Mouse (Mus musculus): ENCODE results near the gene Sox1. TPM values are rescaled to one million over a fixed set of nuclear protein-coding genes. Genes with fewer than 3 reads are reported as not detected.

Sox1 gene
- total RNA-seq, 4 experiments from 2014 or later: not detected

GRCm38 (mm10) chr8:12420537-12420936 is 25.4 kb downstream of the Sox1 start:
- DNase-seq (ENCODE audit: low spot score): no peak

DNA sequence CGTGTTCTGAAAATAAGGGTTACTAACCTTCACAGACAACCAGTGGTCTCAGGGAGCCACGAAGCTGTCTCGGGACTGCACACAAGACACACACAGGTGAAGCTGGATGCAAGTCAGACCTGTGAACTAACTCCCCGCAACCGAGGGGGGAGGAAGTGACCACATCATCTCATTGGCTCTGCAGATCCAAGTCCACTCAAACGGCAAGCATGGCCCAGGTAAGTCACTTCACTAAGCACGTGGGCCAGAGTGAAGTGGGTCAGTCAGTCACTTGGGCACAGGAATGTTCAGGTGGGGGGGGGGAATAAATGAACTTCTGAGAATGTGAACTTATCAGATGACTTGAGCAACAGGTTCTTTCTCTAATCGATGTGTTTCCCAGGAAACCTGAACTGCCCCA is 30.8 kb downstream of the Sox1 start:
- DNase-seq (ENCODE audit: low spot score): no peak

DNA sequence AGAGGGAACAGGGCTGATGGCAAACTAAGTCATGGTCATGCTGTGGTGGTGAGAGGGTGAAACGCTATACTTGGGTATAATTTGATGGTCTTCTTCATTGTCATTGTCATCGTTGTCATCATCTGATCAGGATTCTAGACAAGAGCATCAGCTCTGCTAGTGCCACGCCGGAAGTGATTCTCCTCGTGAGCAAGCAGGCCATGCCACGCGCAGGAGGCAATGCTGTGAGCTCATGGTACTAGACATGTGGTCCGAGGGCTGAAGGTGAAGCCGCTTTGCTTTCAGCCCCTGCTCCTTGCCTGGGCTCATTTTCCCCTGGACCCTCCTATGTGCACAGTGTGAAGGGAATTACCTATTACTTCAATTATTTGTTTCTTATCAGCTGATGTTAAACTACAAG is 32.3 kb downstream of the Sox1 start:
- DNase-seq (ENCODE audit: low spot score): no peak

DNA sequence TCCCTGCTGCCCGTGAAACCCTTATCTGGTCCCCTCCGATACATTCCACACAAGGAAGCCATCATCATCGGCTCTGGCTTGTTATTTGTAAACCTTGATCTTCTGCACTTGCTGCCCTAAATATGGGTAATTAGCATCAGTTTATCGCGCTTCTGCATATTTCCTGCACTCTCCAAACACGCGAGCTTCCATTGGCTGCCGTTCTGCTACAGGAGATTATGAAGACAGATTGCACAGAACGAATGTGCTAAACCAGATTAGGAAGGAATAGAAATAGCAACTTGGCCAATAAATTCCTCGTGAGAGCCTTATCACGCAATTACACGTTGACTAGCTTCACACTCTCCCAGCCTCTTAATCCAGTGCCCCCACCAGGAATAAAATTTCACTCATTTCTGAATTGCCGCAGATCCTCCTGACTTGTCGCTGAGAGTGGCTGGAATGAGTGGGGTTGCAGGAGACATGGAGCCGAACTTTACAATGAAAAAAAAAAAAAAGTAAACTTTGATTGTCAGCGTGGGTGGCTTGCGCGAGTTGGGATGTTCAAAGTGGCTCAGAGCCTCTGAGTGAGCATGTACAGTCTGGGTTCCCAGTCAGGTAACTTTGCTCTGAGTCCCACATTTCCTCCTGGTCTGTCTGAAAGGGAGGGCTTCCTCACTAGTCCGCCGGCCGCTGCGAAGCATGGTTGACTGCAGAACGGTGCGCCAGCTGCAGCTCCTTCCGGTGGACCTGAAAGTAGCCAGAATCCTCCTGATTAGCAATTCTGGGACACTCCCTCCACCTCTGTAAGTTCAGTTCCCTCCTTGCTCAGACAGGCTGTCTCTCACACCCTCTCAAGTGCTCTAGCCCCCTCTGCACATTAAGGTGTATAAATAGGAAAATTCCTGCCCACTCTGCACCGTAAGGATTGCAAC is 33.0 kb downstream of the Sox1 start:
- DNase-seq (ENCODE audit: low spot score): no peak

DNA sequence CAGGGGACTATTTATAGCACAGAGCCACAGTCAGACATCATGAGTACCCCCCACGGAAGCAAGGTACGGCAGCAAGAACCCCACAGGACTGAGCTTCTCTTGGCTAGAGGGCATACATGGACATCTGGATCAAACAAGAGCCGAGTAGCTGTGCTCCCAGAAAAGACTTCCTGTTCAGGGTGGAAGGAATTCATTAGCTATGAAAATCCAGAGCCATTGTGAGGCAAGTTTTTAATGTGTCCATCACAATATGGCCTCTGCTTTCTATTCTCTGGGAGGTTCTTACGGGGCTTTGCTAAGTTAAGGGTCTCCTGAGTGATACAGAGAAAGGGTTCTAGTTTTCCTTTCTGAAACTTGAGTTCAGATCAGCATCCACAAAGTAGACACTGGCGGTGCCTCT is 33.8 kb downstream of the Sox1 start:
- no peak for DNase-seq (ENCODE audit: low spot score)

- no peak for DNase-seq (ENCODE audit: low spot score)
These were observed 34.6 kb downstream of the Sox1 start for GRCm38 (mm10) chr8:12429601-12430172.

- DNase-seq (ENCODE audit: low spot score): peak; percentile 5
These were observed 35.2 kb downstream of the Sox1 start for GRCm38 (mm10) chr8:12430173-12430899.

DNA sequence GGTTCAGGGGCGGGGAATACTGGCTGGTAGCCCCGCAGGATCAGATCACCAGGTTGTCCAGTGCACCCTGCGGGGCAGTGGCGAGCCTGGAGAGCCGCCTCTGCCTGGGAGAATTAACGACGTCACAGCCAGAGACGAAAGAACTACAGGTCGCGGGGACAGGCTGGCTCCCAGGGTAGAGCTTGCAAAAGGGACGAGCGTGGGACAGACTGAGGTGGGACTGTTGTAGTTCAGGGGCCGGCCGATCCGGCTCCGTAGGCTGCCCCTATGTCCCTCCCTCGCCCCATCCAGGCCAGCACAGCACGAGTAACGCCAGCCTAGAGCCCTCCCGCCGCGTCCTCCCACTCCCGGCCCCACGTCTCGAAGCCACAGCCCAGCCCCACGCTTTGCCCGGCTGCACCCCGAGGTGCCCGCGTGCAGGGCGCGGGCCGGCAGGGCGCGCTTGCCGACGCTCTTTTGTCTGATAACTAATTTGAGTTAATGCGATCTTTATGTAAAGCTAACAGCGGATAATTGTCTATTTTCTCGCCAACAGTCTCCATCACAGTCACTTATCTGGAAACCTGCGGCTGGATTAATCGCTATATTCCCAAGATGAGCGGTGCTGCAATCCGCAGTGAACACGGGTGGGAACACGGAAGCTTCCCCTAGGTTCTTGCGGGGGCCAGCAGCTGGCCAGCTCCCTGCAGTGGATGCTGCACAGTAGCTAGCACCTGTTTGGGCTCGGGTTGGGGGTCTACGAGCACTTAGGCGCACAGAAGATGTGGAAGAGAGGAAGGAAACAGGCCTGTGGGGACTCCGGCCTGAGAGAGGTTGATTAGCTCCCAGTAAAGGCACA is 36.0 kb downstream of the Sox1 start:
- no peak for DNase-seq (ENCODE audit: low spot score)

DNA sequence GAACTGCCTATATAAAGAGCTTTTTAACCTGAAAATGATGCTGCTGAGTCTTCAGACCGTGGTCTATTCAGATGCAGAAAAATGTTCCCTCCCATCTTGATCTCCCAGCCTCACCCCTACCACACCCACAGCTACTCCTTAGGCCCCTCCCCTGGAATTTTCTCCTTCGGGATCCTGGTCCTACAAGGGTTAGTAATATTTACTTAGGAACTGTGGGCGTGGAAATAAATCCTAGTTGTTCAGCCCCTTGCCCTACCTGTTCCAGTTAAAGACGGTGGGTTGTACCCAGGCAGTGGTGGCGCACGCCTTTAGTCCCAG is 36.6 kb downstream of the Sox1 start:
- DNase-seq (ENCODE audit: low spot score): no peak

- no peak for DNase-seq (ENCODE audit: low spot score)
These were observed 37.5 kb downstream of the Sox1 start for GRCm38 (mm10) chr8:12432546-12432945.

DNA sequence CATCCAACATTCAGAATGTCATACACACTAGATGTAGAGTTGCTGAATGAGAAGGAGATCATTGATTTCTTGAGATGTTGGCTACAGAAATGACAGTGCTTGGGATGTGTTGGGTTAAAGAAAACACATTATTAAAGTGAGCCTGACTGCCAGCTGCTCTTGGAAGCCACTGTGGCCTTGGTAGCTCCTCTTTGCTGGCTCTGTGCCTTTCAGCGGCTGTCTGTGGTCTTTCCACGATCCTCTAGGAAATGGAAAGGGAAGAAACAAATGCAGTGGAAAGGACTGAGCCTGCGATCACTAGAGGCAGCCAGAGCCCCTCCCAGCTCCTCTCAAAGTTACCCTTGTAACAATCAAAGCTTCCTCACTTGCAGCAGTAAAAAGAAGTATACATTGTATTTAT is 39.7 kb downstream of the Sox1 start:
- no peak for DNase-seq (ENCODE audit: low spot score)

DNA sequence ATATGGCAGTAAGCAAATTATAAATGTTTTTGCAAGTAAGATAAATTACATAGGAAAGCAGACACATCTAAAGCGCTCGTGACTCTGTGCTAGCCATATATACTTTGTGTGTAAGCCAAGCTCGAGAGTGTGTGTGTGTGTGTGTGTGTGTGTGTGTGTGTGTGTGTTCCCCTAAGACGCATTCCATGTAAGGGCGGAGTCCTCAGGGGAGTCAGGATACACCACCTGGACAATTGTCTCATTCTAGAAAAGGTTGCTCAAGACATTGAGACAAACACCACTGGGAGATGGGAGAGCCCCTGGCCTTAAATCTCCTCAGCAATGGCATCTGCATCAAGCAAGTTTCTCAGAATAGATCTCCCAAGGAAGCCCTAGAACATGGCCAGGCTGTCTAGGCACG is 42.9 kb downstream of the Sox1 start:
- DNase-seq (ENCODE audit: low spot score): no peak

DNA sequence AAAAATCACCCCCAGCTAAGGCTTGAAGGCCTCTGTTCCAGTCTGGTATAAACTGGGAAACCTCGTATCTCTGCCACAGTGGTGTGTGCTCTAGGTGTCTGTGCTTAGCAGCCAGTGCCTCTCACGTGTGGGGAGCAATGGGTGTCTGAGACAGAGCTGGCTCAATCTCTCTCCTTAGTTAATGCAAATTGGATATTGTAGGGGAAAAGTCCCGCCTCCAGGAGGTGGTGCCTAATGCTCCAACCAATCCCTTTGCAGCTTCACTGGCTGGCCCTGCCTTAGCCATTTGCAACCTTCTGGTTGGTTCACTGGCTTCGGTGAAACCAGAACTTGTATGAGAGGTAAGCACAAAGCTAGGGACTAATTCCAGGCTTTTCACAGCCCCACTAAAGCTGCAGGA is 43.9 kb downstream of the Sox1 start:
- DNase-seq (ENCODE audit: low spot score): no peak

DNA sequence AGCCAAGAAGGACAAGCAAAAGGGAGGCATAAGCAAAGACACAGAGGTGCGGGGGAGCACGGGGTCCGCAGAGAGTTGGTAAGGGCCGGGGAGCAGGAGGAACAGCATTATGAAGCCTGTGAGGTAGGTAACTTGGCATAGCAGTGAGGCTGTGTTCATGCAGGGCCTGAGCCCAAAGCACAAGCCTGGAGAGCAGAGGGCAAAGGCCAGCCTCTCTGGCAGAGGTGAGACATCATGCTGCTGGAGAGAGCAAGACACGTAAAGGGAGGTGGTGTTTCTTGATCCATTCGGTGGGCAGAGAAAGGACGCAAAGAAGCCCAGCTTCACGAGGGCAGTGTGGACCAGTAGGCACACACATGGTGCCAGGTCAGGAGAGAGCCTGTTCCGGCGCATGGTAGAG is 44.8 kb downstream of the Sox1 start:
- DNase-seq (ENCODE audit: low spot score): no peak

DNA sequence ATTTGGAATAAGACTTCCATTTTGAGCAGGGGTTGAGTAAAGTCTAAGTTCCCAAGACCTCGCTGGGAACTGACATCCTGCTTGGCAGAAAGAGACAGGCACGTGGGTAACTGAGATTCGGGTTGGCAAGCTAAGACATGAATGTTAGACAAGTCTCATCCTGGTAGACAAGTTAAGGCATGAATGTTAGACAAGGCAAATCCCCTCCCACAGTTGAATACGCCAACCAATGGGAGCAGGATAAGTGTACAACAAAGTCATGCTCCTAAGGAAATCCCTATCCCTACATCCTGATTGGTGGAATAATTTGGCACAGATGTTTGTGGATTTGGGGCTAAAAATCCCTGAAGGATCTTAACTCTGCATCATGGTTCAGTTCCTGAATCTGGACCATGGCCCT is 45.9 kb downstream of the Sox1 start:
- DNase-seq (ENCODE audit: low spot score): no peak

GRCm38 (mm10) chr8:12445258-12445657 is 50.2 kb downstream of the Sox1 start:
- DNase-seq (ENCODE audit: low spot score): no peak

DNA sequence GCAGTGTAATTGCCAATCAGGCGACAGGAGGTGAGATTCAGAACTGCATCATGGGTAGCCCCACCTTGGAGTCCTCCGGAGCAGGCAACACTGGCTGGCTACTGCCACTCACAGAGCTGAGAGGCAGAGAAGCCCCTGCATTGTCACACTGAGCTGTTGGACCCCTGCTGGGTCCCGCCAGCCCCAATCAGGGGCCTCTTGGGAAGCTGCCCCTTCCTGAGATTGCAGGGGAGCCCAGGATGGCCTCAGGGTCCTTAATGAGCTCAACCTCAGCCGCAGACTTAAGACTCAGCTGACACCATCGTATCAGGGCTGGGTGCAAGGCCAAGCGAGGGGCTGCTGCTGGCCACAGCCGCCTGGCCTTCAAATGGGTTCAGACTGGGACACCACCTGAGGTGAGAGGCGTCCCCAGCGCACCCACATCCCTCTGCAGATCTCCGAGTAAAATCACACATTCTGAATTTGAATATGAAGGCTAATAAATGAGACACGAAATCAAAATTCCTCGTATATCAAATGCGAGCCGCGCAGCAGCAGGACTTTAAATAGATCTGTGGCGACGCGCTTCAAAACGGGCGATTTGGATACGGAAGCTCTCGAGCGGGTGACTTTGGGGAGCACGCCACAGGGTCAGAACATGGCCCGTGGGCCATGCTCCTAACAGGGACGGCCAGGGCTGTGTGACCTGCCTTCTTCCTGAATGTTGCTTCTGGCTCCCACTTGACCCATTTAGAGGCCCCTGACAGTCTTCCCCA is 51.0 kb downstream of the Sox1 start:
- DNase-seq (ENCODE audit: low spot score): no peak

Data from heart, adult 8-10 months (tissue).